Mouse (Mus musculus): ENCODE measurements around the gene Lclat1. TPM values are rescaled to one million over a fixed set of nuclear protein-coding genes. Genes with fewer than 3 reads are reported as not detected.

Gene Lclat1
- polyA plus RNA-seq, 1 experiment, result 27.2 TPM

- Histone ChIP-seq H3K4me2 (ENCODE audit: low read depth) (no peak overlapping the region), H3K4me3 (no peak overlapping the region), H3ac (ENCODE audit: control insufficient read depth, insufficient read length) (no peak overlapping the region), H3K36me3 (ENCODE audit: control insufficient read depth, insufficient read depth) (no peaks in the 10 kb centered on the region), H3K79me2 (ENCODE audit: control insufficient read depth, insufficient read depth) (no peaks in the 10 kb centered on the region), H3K27me3 (ENCODE audit: control insufficient read depth, insufficient read depth, insufficient read length) (no peaks in the 10 kb centered on the region)
- TF ChIP-seq REST (IDR thresholded peaks at IDR 0.05; ENCODE audit: insufficient read depth, insufficient read length), result no peak
- no peak for TF ChIP-seq SRF (IDR thresholded peaks at IDR 0.05; ENCODE audit: control insufficient read depth, insufficient read length, low read depth)
- TF ChIP-seq TCF3 (IDR thresholded peaks at IDR 0.05; ENCODE audit: insufficient read length, low read depth), result no peak
- no peak for TF ChIP-seq MYOD1 (IDR thresholded peaks at IDR 0.05; ENCODE audit: control insufficient read depth in 1 of 3, insufficient read length in 2 of 3, low read depth in 2 of 3)
- TF ChIP-seq POLR2AphosphoS2 (IDR thresholded peaks at IDR 0.05; ENCODE audit: insufficient read length, low read depth), result no peak
- no peak for TF ChIP-seq USF1 (IDR thresholded peaks at IDR 0.05; ENCODE audit: low read depth)
- no peak for TF ChIP-seq MAX (IDR thresholded peaks at IDR 0.05; ENCODE audit: low read depth)
- no peak for TF ChIP-seq POLR2A (IDR thresholded peaks at IDR 0.05; ENCODE audit: insufficient read length, low read depth)
- no peak for TF ChIP-seq CEBPB (IDR thresholded peaks at IDR 0.05; ENCODE audit: insufficient read depth, poor library complexity, severe bottlenecking)
- TF ChIP-seq TCF12 (IDR thresholded peaks at IDR 0.05; ENCODE audit: insufficient read depth, poor library complexity, severe bottlenecking), result no peak
- TF ChIP-seq E2F4 (IDR thresholded peaks at IDR 0.05; ENCODE audit: insufficient read depth), result no peak
- TF ChIP-seq MYOG (IDR thresholded peaks at IDR 0.05; ENCODE audit: control insufficient read depth in 1 of 3, insufficient read depth in 1 of 3, insufficient read length in 2 of 3, low read depth in 2 of 3), result no peak
Measured at GRCm38 (mm10) chr17:73062701-73063100, 45.1 kb upstream of the Lclat1 start.

- Histone ChIP-seq H3K4me2 (ENCODE audit: low read depth) (no peak overlapping the region), H3K4me3 (no peak overlapping the region), H3K79me2 (ENCODE audit: control insufficient read depth, insufficient read depth) (no peaks in the 10 kb centered on the region), H3ac (ENCODE audit: control insufficient read depth, insufficient read length) (no peak overlapping the region), H3K36me3 (ENCODE audit: control insufficient read depth, insufficient read depth) (no peaks in the 10 kb centered on the region), H3K27me3 (ENCODE audit: control insufficient read depth, insufficient read depth, insufficient read length) (no peaks in the 10 kb centered on the region)
- TF ChIP-seq MYOD1 (IDR thresholded peaks at IDR 0.05; ENCODE audit: control insufficient read depth in 1 of 3, insufficient read length in 2 of 3, low read depth in 2 of 3) (no peak), MAX (IDR thresholded peaks at IDR 0.05; ENCODE audit: low read depth) (no peak), USF1 (IDR thresholded peaks at IDR 0.05; ENCODE audit: low read depth) (no peak), TCF3 (IDR thresholded peaks at IDR 0.05; ENCODE audit: insufficient read length, low read depth) (no peak), E2F4 (IDR thresholded peaks at IDR 0.05; ENCODE audit: insufficient read depth) (no peak), TCF12 (IDR thresholded peaks at IDR 0.05; ENCODE audit: insufficient read depth, poor library complexity, severe bottlenecking) (no peak), POLR2A (IDR thresholded peaks at IDR 0.05; ENCODE audit: insufficient read length, low read depth) (no peak), POLR2AphosphoS2 (IDR thresholded peaks at IDR 0.05; ENCODE audit: insufficient read length, low read depth) (no peak)
Measured at GRCm38 (mm10) chr17:73063299-73063698, 44.5 kb upstream of the Lclat1 start.

- Histone ChIP-seq H3ac (ENCODE audit: control insufficient read depth, insufficient read length) (no peak overlapping the region), H3K4me3 (no peak overlapping the region), H3K36me3 (ENCODE audit: control insufficient read depth, insufficient read depth) (no peaks in the 10 kb centered on the region), H3K79me2 (ENCODE audit: control insufficient read depth, insufficient read depth) (no peaks in the 10 kb centered on the region), H3K27me3 (ENCODE audit: control insufficient read depth, insufficient read depth, insufficient read length) (no peaks in the 10 kb centered on the region), H3K4me2 (ENCODE audit: low read depth) (no peak overlapping the region)
- TF ChIP-seq SRF (IDR thresholded peaks at IDR 0.05; ENCODE audit: control insufficient read depth, insufficient read length, low read depth) (no peak), REST (IDR thresholded peaks at IDR 0.05; ENCODE audit: insufficient read depth, insufficient read length) (no peak)
Measured at GRCm38 (mm10) chr17:73063781-73064180, 44.0 kb upstream of the Lclat1 start.

- H3K36me3 ChIP-seq (ENCODE audit: control insufficient read depth, insufficient read depth), result no peaks in the 10 kb centered on the region
- no peaks in the 10 kb centered on the region for H3K79me2 ChIP-seq (ENCODE audit: control insufficient read depth, insufficient read depth)
- H3ac ChIP-seq (ENCODE audit: control insufficient read depth, insufficient read length), result no peak overlapping the region
- TF ChIP-seq TCF12 (IDR thresholded peaks at IDR 0.05; ENCODE audit: insufficient read depth, poor library complexity, severe bottlenecking) (no peak), POLR2AphosphoS2 (IDR thresholded peaks at IDR 0.05; ENCODE audit: insufficient read length, low read depth) (no peak), REST (IDR thresholded peaks at IDR 0.05; ENCODE audit: insufficient read depth, insufficient read length) (no peak)
- H3K4me3 ChIP-seq, result no peak overlapping the region
- H3K27me3 ChIP-seq (ENCODE audit: control insufficient read depth, insufficient read depth, insufficient read length), result no peaks in the 10 kb centered on the region
- H3K4me2 ChIP-seq (ENCODE audit: low read depth), result no peak overlapping the region
Measured at GRCm38 (mm10) chr17:73066387-73067169, 41.2 kb upstream of the Lclat1 start.

GRCm38 (mm10) chr17:73067423-73067822 lies 40.4 kb upstream of the Lclat1 start:
- no peak overlapping the region for H3ac ChIP-seq (ENCODE audit: control insufficient read depth, insufficient read length)
- TF ChIP-seq TCF3 (IDR thresholded peaks at IDR 0.05; ENCODE audit: insufficient read length, low read depth) (no peak), REST (IDR thresholded peaks at IDR 0.05; ENCODE audit: insufficient read depth, insufficient read length) (no peak), USF1 (IDR thresholded peaks at IDR 0.05; ENCODE audit: low read depth) (no peak), POLR2A (IDR thresholded peaks at IDR 0.05; ENCODE audit: insufficient read length, low read depth) (no peak), MAX (IDR thresholded peaks at IDR 0.05; ENCODE audit: low read depth) (no peak), POLR2AphosphoS2 (IDR thresholded peaks at IDR 0.05; ENCODE audit: insufficient read length, low read depth) (no peak), MYOG (IDR thresholded peaks at IDR 0.05; ENCODE audit: control insufficient read depth in 1 of 3, insufficient read depth in 1 of 3, insufficient read length in 2 of 3, low read depth in 2 of 3) (no peak), SRF (IDR thresholded peaks at IDR 0.05; ENCODE audit: control insufficient read depth, insufficient read length, low read depth) (no peak), TCF12 (IDR thresholded peaks at IDR 0.05; ENCODE audit: insufficient read depth, poor library complexity, severe bottlenecking) (no peak), MYOD1 (IDR thresholded peaks at IDR 0.05; ENCODE audit: control insufficient read depth in 1 of 3, insufficient read length in 2 of 3, low read depth in 2 of 3) (no peak), CEBPB (IDR thresholded peaks at IDR 0.05; ENCODE audit: insufficient read depth, poor library complexity, severe bottlenecking) (no peak), E2F4 (IDR thresholded peaks at IDR 0.05; ENCODE audit: insufficient read depth) (no peak)
- H3K79me2 ChIP-seq (ENCODE audit: control insufficient read depth, insufficient read depth), result no peaks in the 10 kb centered on the region
- H3K36me3 ChIP-seq (ENCODE audit: control insufficient read depth, insufficient read depth), result no peaks in the 10 kb centered on the region
- no peak overlapping the region for H3K4me3 ChIP-seq
- peak overlapping the region; percentile 20 for H3K4me2 ChIP-seq (ENCODE audit: low read depth)
- no peaks in the 10 kb centered on the region for H3K27me3 ChIP-seq (ENCODE audit: control insufficient read depth, insufficient read depth, insufficient read length)
